Mouse (Mus musculus): ENCODE data around the gene Erp27.
"Not testable (repeated sequence)": the region's sequence is repeated elsewhere in the genome, so short reads cannot be mapped to it uniquely, and the experiment has no call there.

Erp27 gene

GRCm38 (mm10) chr6:136906937-136907293, 15.1 kb downstream of the Erp27 start:
- no peak for DNase-seq (ENCODE audit: low spot score in 2 of 2)

GRCm38 (mm10) chr6:136906283-136906936, 15.6 kb downstream of the Erp27 start:
- no peak for DNase-seq (ENCODE audit: low spot score in 2 of 2)

- DNase-seq (ENCODE audit: low spot score in 2 of 2), result no peak
Measured at GRCm38 (mm10) chr6:136903885-136904470, 18.0 kb downstream of the Erp27 start.

GRCm38 (mm10) chr6:136902527-136902926, 19.5 kb downstream of the Erp27 start:
- DNase-seq (ENCODE audit: low spot score in 2 of 2), result no peak

- DNase-seq (ENCODE audit: low spot score in 2 of 2), result no peak
Measured at GRCm38 (mm10) chr6:136901010-136901409, 21.0 kb downstream of the Erp27 start.

GRCm38 (mm10) chr6:136900369-136901009, 21.5 kb downstream of the Erp27 start:
- DNase-seq (ENCODE audit: low spot score in 2 of 2), result no peak

GRCm38 (mm10) chr6:136898954-136899353, 23.0 kb downstream of the Erp27 start:
- DNase-seq (ENCODE audit: low spot score in 2 of 2), result peak; percentile 9 to 21

- no peak for DNase-seq (ENCODE audit: low spot score in 2 of 2)
Measured at GRCm38 (mm10) chr6:136898222-136898621, 23.8 kb downstream of the Erp27 start.

GRCm38 (mm10) chr6:136897789-136898188, 24.2 kb downstream of the Erp27 start:
- DNase-seq (ENCODE audit: low spot score in 2 of 2), result no peak

- DNase-seq (ENCODE audit: low spot score in 2 of 2), result no peak
Measured at GRCm38 (mm10) chr6:136894532-136895339, 27.2 kb downstream of the Erp27 start.

GRCm38 (mm10) chr6:136892002-136892401, 30.0 kb downstream of the Erp27 start:
- no peak for DNase-seq (ENCODE audit: low spot score in 2 of 2)

- no peak for DNase-seq (ENCODE audit: low spot score in 2 of 2)
Measured at GRCm38 (mm10) chr6:136889554-136889953, 32.4 kb downstream of the Erp27 start.

- DNase-seq (ENCODE audit: low spot score in 2 of 2), result no peak
Measured at GRCm38 (mm10) chr6:136889067-136889466, 32.9 kb downstream of the Erp27 start.

- DNase-seq (ENCODE audit: low spot score in 2 of 2), result no peak
Measured at GRCm38 (mm10) chr6:136887854-136888253, 34.1 kb downstream of the Erp27 start.

GRCm38 (mm10) chr6:136884766-136885165, 37.2 kb downstream of the Erp27 start:
- DNase-seq (ENCODE audit: low spot score in 2 of 2), result not testable (repeated sequence)

GRCm38 (mm10) chr6:136883961-136884360, 38.0 kb downstream of the Erp27 start:
- no peak for DNase-seq (ENCODE audit: low spot score in 2 of 2)

- no peak for DNase-seq (ENCODE audit: low spot score in 2 of 2)
Measured at GRCm38 (mm10) chr6:136883431-136883915, 38.5 kb downstream of the Erp27 start.

GRCm38 (mm10) chr6:136881678-136882077, 40.3 kb downstream of the Erp27 start:
- no peak for DNase-seq (ENCODE audit: low spot score in 2 of 2)

- no peak for DNase-seq (ENCODE audit: low spot score in 2 of 2)
Measured at GRCm38 (mm10) chr6:136875670-136876069, 46.3 kb downstream of the Erp27 start, which contains the start of gene Mgp. TSS of gene Mgp (minus strand) at chr6:136875823.

- DNase-seq (ENCODE audit: low spot score in 2 of 2), result no peak
Measured at GRCm38 (mm10) chr6:136874599-136874998, 47.4 kb downstream of the Erp27 start.

GRCm38 (mm10) chr6:136868921-136869320, 53.1 kb downstream of the Erp27 start:
- DNase-seq (ENCODE audit: low spot score in 2 of 2), result no peak

GRCm38 (mm10) chr6:136866150-136866549, 55.8 kb downstream of the Erp27 start:
- DNase-seq (ENCODE audit: low spot score in 2 of 2), result no peak

All from thymus, postnatal 10 days (tissue).